Comparison of ENCODE assay signal across 19 mouse cellular contexts in genomic region chr14:112153950-112154349, GRCm38 (mm10).
DNase-seq lines count a peak whose midpoint lies in the region; ATAC-seq and TF ChIP-seq lines count a peak whose summit lies in the region.
"Had no signal": no experiment of that assay in that cellular context is flagged by ENCODE, and none has a peak within 500 bp of the region (broad histone marks: within the 10 kb centered on the region; RNA-seq: fewer than 3 reads in every experiment).

No protein-coding gene starts in this region.

- H3K9me3 ChIP-seq in forebrain, embryonic 14.5 days (replicated peaks; ENCODE audit: control insufficient read depth, low read length): no peaks in the 10 kb centered on the region
- H3K9me3 ChIP-seq in forebrain, embryonic 12.5 days: no peaks in the 10 kb centered on the region
- H3K9me3 ChIP-seq in midbrain, postnatal 0 days (ENCODE audit: low read length): no peaks in the 10 kb centered on the region
- H3K9me3 ChIP-seq in midbrain, embryonic 15.5 days: no peaks in the 10 kb centered on the region
- H3K9me3 ChIP-seq in forebrain, postnatal 0 days (ENCODE audit: low read length): no peaks in the 10 kb centered on the region
- H3K9me3 ChIP-seq: embryonic facial prominence, embryonic 12.5 days; hindbrain, embryonic 15.5 days had no signal

- 63% methylated on average over 3 of the region's 3 CpGs for WGBS in forebrain, embryonic 14.5 days
- 84% methylated on average over 3 of the region's 3 CpGs for WGBS in forebrain, embryonic 12.5 days
- 84% methylated on average over 3 of the region's 3 CpGs for WGBS in midbrain, postnatal 0 days
- 84% methylated on average over 3 of the region's 3 CpGs for WGBS in midbrain, embryonic 15.5 days
- 43% methylated on average over 3 of the region's 3 CpGs for WGBS in forebrain, postnatal 0 days

- H3K4me3 ChIP-seq in forebrain, embryonic 14.5 days (ENCODE audit: low read depth, low read length): no peak overlapping the region
- H3K4me3 ChIP-seq in forebrain, embryonic 12.5 days (replicated peaks): no peak overlapping the region
- H3K4me3 ChIP-seq in midbrain, postnatal 0 days (ENCODE audit: low read depth, low read length): no peak overlapping the region
- no peak overlapping the region for H3K4me3 ChIP-seq in midbrain, embryonic 15.5 days
- no peak overlapping the region for H3K4me3 ChIP-seq in forebrain, postnatal 0 days (ENCODE audit: low read depth, low read length)
- H3K4me3 ChIP-seq: embryonic facial prominence, embryonic 12.5 days; heart, adult 2 months; hindbrain, embryonic 15.5 days had no signal

- H3K9ac ChIP-seq in forebrain, embryonic 14.5 days (ENCODE audit: low read length): no peak overlapping the region
- H3K9ac ChIP-seq in forebrain, embryonic 12.5 days: no peak overlapping the region
- no peak overlapping the region for H3K9ac ChIP-seq in midbrain, postnatal 0 days (replicated peaks; ENCODE audit: low read length, poor library complexity, severe bottlenecking)
- H3K9ac ChIP-seq in midbrain, embryonic 15.5 days: no peak overlapping the region
- H3K9ac ChIP-seq in forebrain, postnatal 0 days: no peak overlapping the region
- H3K9ac ChIP-seq: embryonic facial prominence, embryonic 12.5 days; hindbrain, embryonic 15.5 days had no signal

- H3K27ac ChIP-seq in forebrain, embryonic 14.5 days (ENCODE audit: low read depth, low read length): no peak overlapping the region
- H3K27ac ChIP-seq in forebrain, embryonic 12.5 days: no peak overlapping the region
- no peak overlapping the region for H3K27ac ChIP-seq in midbrain, postnatal 0 days (ENCODE audit: low read depth, low read length)
- H3K27ac ChIP-seq in midbrain, embryonic 15.5 days: no peak overlapping the region
- no peak overlapping the region for H3K27ac ChIP-seq in forebrain, postnatal 0 days (ENCODE audit: low read depth, low read length)
- H3K27ac ChIP-seq: embryonic facial prominence, embryonic 12.5 days; heart, adult 2 months; hindbrain, embryonic 15.5 days had no signal

- no peaks in the 10 kb centered on the region for H3K4me1 ChIP-seq in forebrain, embryonic 14.5 days (ENCODE audit: control insufficient read depth, insufficient read depth, low read length)
- no peaks in the 10 kb centered on the region for H3K4me1 ChIP-seq in forebrain, embryonic 12.5 days
- H3K4me1 ChIP-seq in midbrain, postnatal 0 days (ENCODE audit: insufficient read depth, low read length): no peaks in the 10 kb centered on the region
- no peaks in the 10 kb centered on the region for H3K4me1 ChIP-seq in midbrain, embryonic 15.5 days
- no peaks in the 10 kb centered on the region for H3K4me1 ChIP-seq in forebrain, postnatal 0 days (ENCODE audit: insufficient read depth)
- H3K4me1 ChIP-seq: embryonic facial prominence, embryonic 12.5 days; hindbrain, embryonic 15.5 days had no signal

- no peaks in the 10 kb centered on the region for H3K27me3 ChIP-seq in forebrain, embryonic 14.5 days (replicated peaks; ENCODE audit: control insufficient read depth, insufficient read depth, low read length)
- H3K27me3 ChIP-seq in forebrain, embryonic 12.5 days: no peaks in the 10 kb centered on the region
- H3K27me3 ChIP-seq in midbrain, postnatal 0 days (ENCODE audit: insufficient read depth, low read length): no peaks in the 10 kb centered on the region
- no peaks in the 10 kb centered on the region for H3K27me3 ChIP-seq in midbrain, embryonic 15.5 days (replicated peaks)
- H3K27me3 ChIP-seq in forebrain, postnatal 0 days (ENCODE audit: insufficient read depth, low read length): no peaks in the 10 kb centered on the region
- H3K27me3 ChIP-seq: embryonic facial prominence, embryonic 12.5 days; hindbrain, embryonic 15.5 days had no signal

- no peak overlapping the region for H3K4me2 ChIP-seq in forebrain, embryonic 14.5 days (ENCODE audit: low read length)
- H3K4me2 ChIP-seq in forebrain, embryonic 12.5 days: no peak overlapping the region
- H3K4me2 ChIP-seq in midbrain, postnatal 0 days (ENCODE audit: low read depth, low read length, poor library complexity, severe bottlenecking): no peak overlapping the region
- no peak overlapping the region for H3K4me2 ChIP-seq in midbrain, embryonic 15.5 days
- no peak overlapping the region for H3K4me2 ChIP-seq in forebrain, postnatal 0 days (ENCODE audit: low read depth)
- H3K4me2 ChIP-seq: embryonic facial prominence, embryonic 12.5 days; heart, embryonic 11.5 days; hindbrain, embryonic 15.5 days had no signal

- ATAC-seq in forebrain, embryonic 14.5 days: peak; percentile 82; the same call in 1 of the 2 replicates
- no peak for ATAC-seq in forebrain, embryonic 12.5 days (ENCODE audit: low FRiP score)
- ATAC-seq in midbrain, postnatal 0 days (ENCODE audit: low FRiP score): no peak
- ATAC-seq in midbrain, embryonic 15.5 days (replicated peaks): no peak
- ATAC-seq in forebrain, postnatal 0 days: no peak
- ATAC-seq: inflammation-experienced regulatory T-cells, adult 6 months; intestine, postnatal 0 days had no signal

- no peak for TF ChIP-seq CTCF in midbrain, postnatal 0 days (IDR thresholded peaks at IDR 0.05)
- TF ChIP-seq CTCF in forebrain, postnatal 0 days (IDR thresholded peaks at IDR 0.05; ENCODE audit: low read depth): no peak

- no peaks in the 10 kb centered on the region for H3K36me3 ChIP-seq in forebrain, embryonic 14.5 days (ENCODE audit: control insufficient read depth, insufficient read depth, low read length)
- no peaks in the 10 kb centered on the region for H3K36me3 ChIP-seq in forebrain, embryonic 12.5 days (replicated peaks)
- no peaks in the 10 kb centered on the region for H3K36me3 ChIP-seq in midbrain, postnatal 0 days (ENCODE audit: insufficient read depth, low read length)
- H3K36me3 ChIP-seq in midbrain, embryonic 15.5 days (replicated peaks): no peaks in the 10 kb centered on the region
- H3K36me3 ChIP-seq in forebrain, postnatal 0 days (ENCODE audit: insufficient read depth): no peaks in the 10 kb centered on the region
- H3K36me3 ChIP-seq: embryonic facial prominence, embryonic 12.5 days; hindbrain, embryonic 15.5 days had no signal

- DNase-seq in forebrain, embryonic 14.5 days (ENCODE audit: low spot score): peak; percentile 68
- peak; percentile 4 for DNase-seq in layer of hippocampus, adult 11-12 months (ENCODE audit: low spot score)
- no peak for DNase-seq in layer of hippocampus, adult 8-10 months (ENCODE audit: low spot score in 2 of 2)
- peak; percentile 42 for DNase-seq in midbrain, postnatal 0 days (ENCODE audit: low spot score)
- peak; percentile 41 for DNase-seq in forebrain, postnatal 0 days
- no peak for DNase-seq in spleen, postnatal 14 days (ENCODE audit: low spot score in 2 of 2)
- DNase-seq: adrenal gland, adult 2 months; adrenal gland, postnatal 25 days; cerebellum, adult 11 months; cerebellum, adult 9-11 months; gastrocnemius, postnatal 10 days; heart, adult 2 months had no signal

Comparison
In these comparisons a context has a peak if more than half of its experiments do, and no peak if none do; other contexts are left out.
1. DNase-seq: peak in forebrain, embryonic 14.5 days (single experiment), layer of hippocampus, adult 11-12 months (single experiment), midbrain, postnatal 0 days (single experiment) and forebrain, postnatal 0 days (single experiment); none in layer of hippocampus, adult 8-10 months (0 of 2) and spleen, postnatal 14 days (0 of 2).